Mouse (Mus musculus) embryonic facial prominence, embryonic 15.5 days (tissue): Measurements from ENCODE around the gene Sox13. TPM values are rescaled to one million over a fixed set of nuclear protein-coding genes. Genes with fewer than 3 reads are reported as not detected.

Source experiments
- ATAC-seq: fragments of 200-750 bp; cut with Nextera tagmentation; 2 replicates; pipeline ENCODE4 v1.8.0; 2017; ENCODE audit warnings: low read depth, moderate TSS enrichment; ENCODE audit not compliant: insufficient number of reproducible peaks, low FRiP score, low TSS enrichment
- H3K27ac ChIP-seq: fragments of 300-500 bp; sonication (generic); replicated peaks from 2 replicates; pipeline ENCODE4 v1.5.1; 2015; ENCODE audit warnings: mild to moderate bottlenecking, inconsistent platforms
- H3K27me3 ChIP-seq: fragments of 300-500 bp; sonication (generic); 2 replicates; pipeline ENCODE4 v1.6.1; 2015; ENCODE audit warnings: inconsistent platforms
- H3K36me3 ChIP-seq: fragments of 300-500 bp; sonication (generic); 2 replicates; pipeline ENCODE4 v1.6.1; 2015; ENCODE audit warnings: mild to moderate bottlenecking, inconsistent platforms
- H3K4me1 ChIP-seq: fragments of 300-500 bp; sonication (generic); 2 replicates; pipeline ENCODE4 v1.6.1; 2015; ENCODE audit warnings: inconsistent platforms
- H3K4me2 ChIP-seq: fragments of 300-500 bp; sonication (generic); replicated peaks from 2 replicates; pipeline ENCODE4 v1.6.1; 2015; ENCODE audit warnings: mild to moderate bottlenecking, inconsistent platforms
- H3K4me3 ChIP-seq: fragments of 300-500 bp; sonication (generic); replicated peaks from 2 replicates; pipeline ENCODE4 v1.5.1; 2015; ENCODE audit warnings: mild to moderate bottlenecking, inconsistent platforms
- H3K9ac ChIP-seq: fragments of 300-500 bp; sonication (generic); 2 replicates; pipeline ENCODE4 v1.6.1; 2015; ENCODE audit warnings: inconsistent platforms
- H3K9me3 ChIP-seq: fragments of 300-500 bp; sonication (generic); replicated peaks from 2 replicates; pipeline ENCODE4 v1.6.1; 2016; ENCODE audit warnings: inconsistent platforms
- WGBS: fragments of 180-500 bp; shearing (Covaris S2); methylation state at CpG from one replicate; pipeline ENCODE4 v1.1.7; 2015; 5-methylcytosine and 5-hydroxymethylcytosine counted together
- polyA plus RNA-seq: library from polyadenylated mRNA; unstranded; fragments of >200 nt; fragmentation: Nextera tagmentation; extraction: Ambion mirVana; gene quantifications from 2 replicates; pipeline ENCODE4 v1.2.1, GENCODE M21; 2015

Gene Sox13
- polyA plus RNA-seq, 1 experiment from 2014 or later, result 6.1 TPM

GRCm38 (mm10) chr1:133416472-133416871 is 7.7 kb downstream of the Sox13 start:
- Histone ChIP-seq H3K9ac (no peak overlapping the region), H3K4me2 (no peak overlapping the region), H3K4me3 (no peak overlapping the region), H3K36me3 (no peaks in the 10 kb centered on the region), H3K27ac (no peak overlapping the region), H3K27me3 (no peaks in the 10 kb centered on the region), H3K4me1 (peaks cover 31% of the 10 kb centered on the region), H3K9me3 (no peaks in the 10 kb centered on the region)
- ATAC-seq, result no peak
- WGBS, result 88% methylated on average over 7 of the region's 7 CpGs

DNA sequence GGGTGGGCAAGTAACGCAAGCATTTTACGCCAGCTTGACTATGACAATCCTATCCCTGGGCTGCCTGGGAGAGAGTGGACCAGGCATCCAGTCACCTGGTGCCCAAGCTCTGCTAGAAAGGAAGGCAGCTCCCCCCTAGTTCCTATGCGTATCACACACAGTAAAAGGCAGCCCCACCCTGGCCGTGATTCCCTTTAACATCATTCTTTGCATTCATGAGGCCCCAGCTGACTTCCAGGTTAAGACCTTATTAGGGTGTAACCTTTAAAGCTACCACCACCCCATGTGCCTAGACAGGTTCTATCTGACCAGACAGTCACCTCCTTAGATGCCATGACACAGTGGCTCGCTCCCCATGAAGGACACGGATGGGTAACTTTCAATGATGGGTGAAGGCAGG is 8.7 kb downstream of the Sox13 start:
- no peaks in the 10 kb centered on the region for H3K9me3 ChIP-seq
- H3K27me3 ChIP-seq, result no peaks in the 10 kb centered on the region
- no peak for ATAC-seq
- H3K4me2 ChIP-seq, result no peak overlapping the region
- H3K4me3 ChIP-seq, result no peak overlapping the region
- no peak overlapping the region for H3K27ac ChIP-seq
- H3K4me1 ChIP-seq, result peaks cover 31% of the 10 kb centered on the region
- H3K36me3 ChIP-seq, result no peaks in the 10 kb centered on the region
- no peak overlapping the region for H3K9ac ChIP-seq
- 63% methylated on average over 6 of the region's 6 CpGs for WGBS

- ATAC-seq, result no peak
- H3K4me3 ChIP-seq, result no peak overlapping the region
- peaks cover 31% of the 10 kb centered on the region for H3K4me1 ChIP-seq
- no peaks in the 10 kb centered on the region for H3K36me3 ChIP-seq
- H3K27me3 ChIP-seq, result no peaks in the 10 kb centered on the region
- H3K4me2 ChIP-seq, result no peak overlapping the region
- no peaks in the 10 kb centered on the region for H3K9me3 ChIP-seq
- no peak overlapping the region for H3K9ac ChIP-seq
- 44% methylated on average over 7 of the region's 7 CpGs for WGBS
- H3K27ac ChIP-seq, result no peak overlapping the region
Measured at GRCm38 (mm10) chr1:133415086-133415485, 9.1 kb downstream of the Sox13 start.

DNA sequence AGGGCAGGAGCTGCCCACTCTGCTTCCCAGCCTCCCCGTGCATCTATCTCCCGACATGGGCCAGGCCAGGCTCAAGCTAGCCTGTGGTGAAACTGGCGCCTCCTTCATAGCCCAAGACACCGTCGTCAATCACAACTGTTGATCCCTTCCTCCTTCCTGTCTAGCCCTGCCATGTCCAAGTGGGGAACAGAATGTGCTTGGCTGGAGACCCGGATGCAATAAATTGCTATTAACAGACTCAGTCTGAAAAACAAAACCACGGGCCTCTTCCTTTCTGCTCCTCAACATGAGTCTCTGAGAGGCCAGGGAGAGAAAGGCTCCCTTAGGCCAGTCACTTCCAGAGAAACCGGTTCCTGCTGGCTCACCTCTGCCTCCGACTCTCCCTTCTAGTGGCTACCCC is 11.2 kb downstream of the Sox13 start:
- WGBS, result 61% methylated on average over 9 of the region's 9 CpGs

GRCm38 (mm10) chr1:133411506-133412147 is 12.6 kb downstream of the Sox13 start:
- Histone ChIP-seq H3K4me1 (peaks cover 14% of the 10 kb centered on the region), H3K27ac (no peak overlapping the region), H3K27me3 (no peaks in the 10 kb centered on the region), H3K4me2 (no peak overlapping the region), H3K4me3 (no peak overlapping the region), H3K9ac (no peak overlapping the region), H3K36me3 (no peaks in the 10 kb centered on the region), H3K9me3 (no peaks in the 10 kb centered on the region)
- ATAC-seq, result no peak
- 84% methylated on average over 8 of the region's 8 CpGs for WGBS

More for the DNA sequence above, 11.2 kb downstream of the Sox13 start:
- no peaks in the 10 kb centered on the region for H3K27me3 ChIP-seq
- H3K27ac ChIP-seq, result no peak overlapping the region
- H3K4me3 ChIP-seq, result no peak overlapping the region
- ATAC-seq, result no peak
- H3K9ac ChIP-seq, result no peak overlapping the region
- H3K9me3 ChIP-seq, result no peaks in the 10 kb centered on the region
- no peak overlapping the region for H3K4me2 ChIP-seq
- peaks cover 21% of the 10 kb centered on the region for H3K4me1 ChIP-seq
- H3K36me3 ChIP-seq, result no peaks in the 10 kb centered on the region

DNA sequence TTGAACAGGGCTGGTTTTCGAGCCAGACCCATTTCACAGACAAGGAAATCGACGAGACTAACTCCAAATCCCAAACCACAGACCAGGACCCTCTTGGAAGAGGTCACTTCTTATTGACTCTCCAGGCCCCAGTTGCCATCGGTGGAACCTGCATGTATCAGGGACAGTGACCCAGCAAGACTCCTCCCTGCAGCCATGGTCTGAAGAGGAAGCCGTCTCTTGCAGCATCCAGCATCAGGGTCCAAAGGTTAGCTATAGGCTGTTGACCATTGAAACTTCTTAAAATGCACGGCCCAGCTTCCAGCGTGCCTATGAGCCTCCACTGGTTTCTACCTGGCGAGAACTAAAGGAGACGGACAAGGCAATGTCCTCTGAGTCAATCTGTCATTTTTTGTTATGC is 14.4 kb downstream of the Sox13 start:
- Histone ChIP-seq H3K9me3 (no peaks in the 10 kb centered on the region), H3K27ac (no peak overlapping the region), H3K27me3 (no peaks in the 10 kb centered on the region), H3K9ac (no peak overlapping the region), H3K36me3 (no peaks in the 10 kb centered on the region), H3K4me3 (no peak overlapping the region), H3K4me2 (no peak overlapping the region), H3K4me1 (peaks cover 7% of the 10 kb centered on the region)
- ATAC-seq, result no peak
- 54% methylated on average over 9 of the region's 9 CpGs for WGBS

- WGBS, result 21% methylated on average over 6 of the region's 6 CpGs
- H3K4me2 ChIP-seq, result no peak overlapping the region
- no peak overlapping the region for H3K27ac ChIP-seq
- H3K4me1 ChIP-seq, result peaks cover 7% of the 10 kb centered on the region
- no peaks in the 10 kb centered on the region for H3K27me3 ChIP-seq
- ATAC-seq, result no peak
- H3K9me3 ChIP-seq, result no peaks in the 10 kb centered on the region
- no peak overlapping the region for H3K9ac ChIP-seq
- H3K36me3 ChIP-seq, result no peaks in the 10 kb centered on the region
- no peak overlapping the region for H3K4me3 ChIP-seq
Measured at GRCm38 (mm10) chr1:133408880-133409516, 15.2 kb downstream of the Sox13 start.

DNA sequence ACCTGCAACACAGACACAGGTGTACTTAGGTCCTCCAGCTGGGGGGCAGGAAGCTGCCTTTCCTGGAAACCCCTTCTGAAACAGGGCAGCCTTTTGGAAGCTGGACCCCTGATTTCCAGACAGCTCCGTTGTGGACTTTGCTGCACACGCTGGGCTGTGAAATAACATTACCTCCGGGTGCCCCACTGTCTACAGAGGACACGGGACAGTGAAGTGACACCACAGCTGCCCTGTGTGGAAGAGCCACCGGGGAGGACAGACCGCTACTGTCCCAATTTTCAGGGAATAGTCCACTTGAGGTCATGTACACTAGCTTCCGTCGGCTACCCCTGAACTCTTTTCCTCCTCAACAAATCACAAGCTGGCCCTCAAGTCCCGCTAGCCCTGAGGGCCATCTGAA is 15.9 kb downstream of the Sox13 start:
- Histone ChIP-seq H3K9me3 (no peaks in the 10 kb centered on the region), H3K4me3 (no peak overlapping the region), H3K9ac (no peak overlapping the region), H3K27ac (no peak overlapping the region), H3K27me3 (no peaks in the 10 kb centered on the region), H3K36me3 (no peaks in the 10 kb centered on the region), H3K4me1 (peaks cover 7% of the 10 kb centered on the region), H3K4me2 (no peak overlapping the region)
- WGBS, result 43% methylated on average over 9 of the region's 9 CpGs
- ATAC-seq, result no peak

DNA sequence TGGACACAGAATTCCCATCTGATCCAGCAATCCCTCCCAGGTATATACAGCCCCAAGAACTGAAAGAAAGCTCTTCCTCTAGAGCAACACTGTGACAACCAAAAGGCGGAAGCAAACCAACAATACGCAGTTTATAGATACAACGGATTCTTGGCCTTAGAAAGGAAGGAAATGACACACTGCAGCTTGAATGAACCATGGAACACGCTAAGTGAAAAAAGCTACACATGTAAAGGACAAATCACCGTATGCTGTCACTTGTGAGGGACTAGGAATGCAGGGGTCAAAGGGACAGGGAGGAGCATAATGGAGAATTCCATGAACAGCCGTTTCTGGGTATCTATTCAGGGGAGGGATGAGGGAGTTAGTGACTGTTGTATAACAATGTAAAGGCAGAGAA is 16.7 kb downstream of the Sox13 start:
- no peaks in the 10 kb centered on the region for H3K36me3 ChIP-seq
- H3K27ac ChIP-seq, result no peak overlapping the region
- 55% methylated on average over 6 of the region's 6 CpGs for WGBS
- ATAC-seq, result no peak
- H3K9me3 ChIP-seq, result no peaks in the 10 kb centered on the region
- no peak overlapping the region for H3K4me2 ChIP-seq
- no peak overlapping the region for H3K9ac ChIP-seq
- H3K4me3 ChIP-seq, result no peak overlapping the region
- no peaks in the 10 kb centered on the region for H3K27me3 ChIP-seq
- H3K4me1 ChIP-seq, result no peaks in the 10 kb centered on the region; the same call in 1 of the 2 replicates

GRCm38 (mm10) chr1:133406614-133407013 is 17.6 kb downstream of the Sox13 start:
- Histone ChIP-seq H3K9me3 (no peaks in the 10 kb centered on the region), H3K27ac (no peak overlapping the region), H3K9ac (no peak overlapping the region), H3K4me2 (no peak overlapping the region), H3K36me3 (no peaks in the 10 kb centered on the region), H3K4me3 (no peak overlapping the region), H3K4me1 (no peaks in the 10 kb centered on the region), H3K27me3 (no peaks in the 10 kb centered on the region)
- ATAC-seq, result no peak
- WGBS, result 74% methylated on average over 7 of the region's 7 CpGs

DNA sequence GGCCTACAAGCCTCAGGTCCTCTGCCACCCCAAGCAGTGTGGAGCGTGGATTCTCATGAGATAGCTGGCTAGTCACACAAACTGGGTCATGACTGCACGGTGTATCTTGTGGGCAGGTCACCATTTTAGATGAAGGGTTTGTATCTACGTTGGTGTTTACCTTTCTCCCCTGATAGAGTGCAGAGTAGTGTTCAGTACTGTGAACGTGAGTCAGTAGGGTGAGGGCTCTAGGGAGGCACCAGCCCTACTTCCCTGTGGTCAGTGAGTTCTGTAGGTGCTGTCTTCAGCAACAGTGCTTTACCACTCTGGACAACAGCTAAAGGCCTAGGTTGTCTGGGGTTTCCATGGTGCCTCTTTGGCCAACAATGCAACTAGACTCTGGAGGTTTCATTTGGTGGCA is 20.2 kb downstream of the Sox13 start:
- 90% methylated on average over 4 of the region's 4 CpGs for WGBS
- no peaks in the 10 kb centered on the region for H3K9me3 ChIP-seq
- ATAC-seq, result no peak
- H3K36me3 ChIP-seq, result no peaks in the 10 kb centered on the region
- no peak overlapping the region for H3K4me3 ChIP-seq
- no peak overlapping the region for H3K27ac ChIP-seq
- no peaks in the 10 kb centered on the region for H3K27me3 ChIP-seq
- no peaks in the 10 kb centered on the region for H3K4me1 ChIP-seq
- no peak overlapping the region for H3K4me2 ChIP-seq
- H3K9ac ChIP-seq, result no peak overlapping the region
